Mouse (Mus musculus) gastrocnemius, adult 2 months (tissue): ENCODE data around the gene Eif3m. TPM values are rescaled to one million over a fixed set of nuclear protein-coding genes. Genes with fewer than 3 reads are reported as not detected.
"Not testable (repeated sequence)": the region's sequence is repeated elsewhere in the genome, so short reads cannot be mapped to it uniquely, and the experiment has no call there.

Experiments used
- DNase-seq: peaks from one replicate; pipeline ENCODE4 v3.0.0; 2022
- H3K27ac ChIP-seq: fragments of 200-600 bp; 2 replicates; pipeline ENCODE4 v1.8.1; 2022; ENCODE audit warnings: mild to moderate bottlenecking
- H3K4me3 ChIP-seq: fragments of 200-600 bp; 2 replicates; pipeline ENCODE4 v1.8.1; 2022; ENCODE audit warnings: mild to moderate bottlenecking, moderate library complexity
- CTCF ChIP-seq: fragments of 200-600 bp; IDR thresholded peaks from 2 replicates; pipeline ENCODE4 v1.8.1; 2022; ENCODE audit warnings: antibody characterized with exemption, mild to moderate bottlenecking, moderate library complexity
- intact Hi-C: fragments of 180-260 bp; cut with DNase I; formaldehyde crosslinking; loops from one replicate; pipeline ENCODE4 v1.15.1; 2025
- total RNA-seq, 2 experiments: library from RNA; stranded (reverse); gene quantifications; 2 replicates each; pipeline ENCODE4 v1.2.3; 2021

Eif3m gene
- total RNA-seq, 2 experiments from 2014 or later: 90.6 to 91.6 TPM

- no peak for TF ChIP-seq CTCF
- no peak overlapping the region for H3K27ac ChIP-seq
- no peak overlapping the region for H3K4me3 ChIP-seq
- intact Hi-C loops: no loop called here
- DNase-seq: no peak
Observed at GRCm38 (mm10) chr2:105028806-105029205, 11.9 kb upstream of the Eif3m start.

GRCm38 (mm10) chr2:105026950-105027695, 10.2 kb upstream of the Eif3m start:
- no peak overlapping the region for H3K4me3 ChIP-seq
- intact Hi-C loops: no loop called here
- H3K27ac ChIP-seq: no peak overlapping the region
- no peak for DNase-seq
- no peak for TF ChIP-seq CTCF

DNA sequence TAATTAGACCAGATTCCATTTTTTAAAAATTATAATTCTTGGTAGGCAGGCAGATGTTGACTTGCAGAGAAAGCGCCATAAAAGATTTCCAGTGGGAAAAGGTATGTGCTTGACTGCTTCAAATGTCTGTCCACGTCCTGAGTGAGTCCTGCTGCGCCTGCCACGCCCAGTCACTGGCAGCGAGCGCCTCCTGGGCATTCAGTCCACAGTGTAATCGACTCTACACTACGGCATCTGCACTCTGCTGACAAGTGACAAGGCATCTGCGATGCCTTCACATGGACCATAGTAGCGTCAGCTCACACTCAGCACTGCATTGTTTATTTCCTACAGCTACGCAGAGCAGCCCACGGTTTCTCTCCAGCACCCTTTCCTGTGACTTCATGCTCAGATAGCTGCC, 8.7 kb upstream of the Eif3m start:
- H3K27ac ChIP-seq, DNase-seq, H3K4me3 ChIP-seq, intact Hi-C loops: not testable (repeated sequence)

GRCm38 (mm10) chr2:105023815-105024214, 6.9 kb upstream of the Eif3m start:
- Histone ChIP-seq H3K4me3 (no peak overlapping the region), H3K27ac (no peak overlapping the region)
- intact Hi-C loops: no loop called here
- no peak for TF ChIP-seq CTCF
- DNase-seq: no peak

DNA sequence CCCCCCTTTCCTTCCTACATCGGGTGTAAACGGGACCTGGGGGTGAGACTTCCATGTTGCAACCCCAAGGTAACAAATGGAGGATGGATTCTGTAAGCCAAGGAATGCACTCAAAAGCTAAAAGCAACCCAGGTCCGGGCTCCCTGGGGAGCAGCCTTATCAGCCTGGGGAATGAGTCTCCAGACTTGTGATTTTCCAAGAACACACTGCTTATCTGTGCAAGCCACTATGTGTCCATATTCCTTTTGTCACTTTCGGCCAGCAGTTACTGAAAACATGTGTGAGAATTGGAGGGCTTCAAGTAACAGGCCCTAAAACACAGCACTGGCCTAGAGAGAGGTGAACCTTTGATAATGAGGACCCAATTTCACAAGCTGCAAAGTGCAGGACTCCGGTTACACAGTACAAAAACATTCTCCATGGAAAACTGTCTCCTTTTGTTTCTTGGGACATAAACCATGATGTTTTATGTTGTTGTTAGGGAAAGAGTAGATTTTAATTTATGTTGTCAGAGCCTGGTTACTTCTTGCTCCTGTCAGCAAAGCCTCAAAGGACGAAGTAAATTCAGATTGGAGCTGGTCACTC, 6.2 kb upstream of the Eif3m start:
- DNase-seq: no peak
- Histone ChIP-seq H3K27ac (no peak overlapping the region), H3K4me3 (no peak overlapping the region)
- TF ChIP-seq CTCF: no peak
- intact Hi-C loops: no loop called here

GRCm38 (mm10) chr2:105021836-105022235, 5.0 kb upstream of the Eif3m start:
- no peak overlapping the region for H3K27ac ChIP-seq
- intact Hi-C loops: no loop called here
- no peak overlapping the region for H3K4me3 ChIP-seq
- no peak for TF ChIP-seq CTCF
- DNase-seq: no peak

DNA sequence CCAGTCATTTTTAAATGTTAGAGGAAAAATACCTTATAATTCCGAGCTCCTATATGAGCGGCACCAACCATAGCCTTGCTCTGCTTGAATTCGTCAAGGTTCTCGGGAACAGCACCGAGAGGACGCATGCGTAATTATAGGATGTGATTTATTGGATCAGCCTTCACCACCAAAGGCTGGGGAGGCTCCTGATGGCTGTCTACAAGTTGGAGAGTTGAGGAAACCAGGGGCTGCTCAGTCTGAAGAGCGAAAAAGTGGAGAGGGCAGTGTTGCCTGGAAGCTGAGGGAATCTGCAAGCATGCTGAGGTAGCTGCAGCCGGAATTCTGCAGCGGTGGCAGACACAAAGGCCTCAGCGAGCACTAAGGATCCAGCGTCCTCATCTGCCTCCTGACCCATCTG, 4.4 kb upstream of the Eif3m start:
- TF ChIP-seq CTCF: no peak
- Histone ChIP-seq H3K4me3 (no peak overlapping the region), H3K27ac (no peak overlapping the region)
- intact Hi-C loops: no loop called here
- no peak for DNase-seq

DNA sequence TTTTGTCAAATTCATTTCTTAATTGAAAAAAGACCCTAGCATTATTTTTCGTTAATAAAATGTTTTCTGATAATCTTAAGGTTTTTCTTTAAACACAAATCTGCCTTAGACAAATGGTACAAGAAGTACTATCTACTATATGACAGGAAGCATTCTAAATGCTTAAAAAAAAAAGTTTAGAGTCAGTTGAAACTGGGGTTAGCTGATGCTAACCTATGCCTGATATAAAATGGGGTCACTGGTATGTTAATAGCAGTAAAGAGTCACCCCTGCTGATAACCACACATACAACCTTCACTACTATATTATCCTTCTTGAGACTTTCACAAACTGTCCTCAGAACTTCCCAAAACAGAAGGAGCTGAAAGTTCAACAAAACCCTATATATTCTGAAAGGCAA, 2.6 kb upstream of the Eif3m start:
- TF ChIP-seq CTCF: no peak
- intact Hi-C loops: loop anchor here (10.0 kb wide), 1 partner anchor 985 kb away; the partner anchor contains the start of gene Dnajc24
- H3K27ac ChIP-seq: no peak overlapping the region
- DNase-seq: no peak
- H3K4me3 ChIP-seq: no peak overlapping the region

GRCm38 (mm10) chr2:105017802-105018201, 922 bp upstream of the Eif3m start:
- Histone ChIP-seq H3K27ac (no peak overlapping the region), H3K4me3 (peak overlapping the region; percentile 100)
- intact Hi-C loops: loop anchor here (10.0 kb wide), 1 partner anchor 987 kb away; the partner anchor contains the start of gene Dnajc24
- DNase-seq: no peak
- TF ChIP-seq CTCF: no peak

DNA sequence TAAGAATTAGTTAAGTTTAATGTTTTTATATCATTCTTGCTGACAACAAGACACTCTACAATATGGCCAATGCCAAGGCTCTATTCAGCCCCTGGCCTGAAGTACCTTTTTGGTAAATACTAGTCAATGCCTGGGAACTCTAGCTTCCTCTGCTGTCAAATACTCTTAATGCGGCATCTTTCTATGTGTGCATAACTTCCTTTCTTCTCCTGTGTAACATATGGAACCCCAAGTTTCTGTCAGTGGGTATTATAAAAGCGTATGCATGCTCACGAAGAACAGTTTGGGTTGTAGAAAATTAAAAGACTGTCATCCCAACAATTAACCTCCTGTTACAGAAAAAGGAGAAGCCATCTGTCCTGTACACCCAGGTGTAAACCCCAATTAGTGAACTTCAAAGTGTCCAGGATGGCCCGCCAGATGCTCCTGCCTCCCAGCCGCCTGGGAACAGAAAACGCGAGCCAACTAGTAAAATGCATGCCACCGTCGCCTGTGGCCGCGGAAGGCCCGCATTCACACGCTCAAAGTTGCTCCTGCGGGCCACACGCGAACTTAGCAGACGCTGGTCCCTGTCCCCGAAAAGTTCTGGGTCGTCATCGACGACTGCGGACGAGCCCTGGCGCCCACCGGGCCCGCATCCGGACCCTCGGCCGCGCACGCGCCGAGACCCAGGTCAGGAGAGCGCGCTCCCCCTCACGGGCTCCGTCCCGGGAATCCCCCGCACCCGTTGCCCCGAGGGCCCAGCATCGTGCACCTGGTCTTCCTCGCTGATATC, 501 bp downstream of the Eif3m start:
- TF ChIP-seq CTCF: no peak
- Histone ChIP-seq H3K27ac (peak overlapping the region; percentile 95), H3K4me3 (peak overlapping the region; percentile 100)
- intact Hi-C loops: loop anchor here (10.0 kb wide), 1 partner anchor 988 kb away; the partner anchor contains the start of gene Dnajc24
- no peak for DNase-seq

DNA sequence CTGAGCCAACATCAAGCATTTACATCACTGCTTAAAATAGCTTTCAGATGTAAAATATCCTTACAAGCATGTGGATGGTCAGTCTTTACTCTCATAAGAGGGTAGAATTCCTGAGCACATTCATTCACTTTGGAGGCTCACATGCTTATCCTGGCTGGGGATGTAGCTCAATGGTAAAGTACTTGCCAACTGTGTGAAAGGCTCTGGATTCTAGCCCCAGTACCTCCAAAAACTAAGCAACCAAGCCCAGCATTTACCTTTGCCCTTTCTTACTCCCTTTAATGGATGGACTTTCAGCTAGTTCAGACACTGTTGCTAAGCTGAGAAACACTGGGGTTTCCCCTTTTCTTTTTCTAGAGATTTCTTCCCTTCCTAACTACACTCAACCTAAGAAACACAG, 9.6 kb downstream of the Eif3m start:
- peak overlapping the region; percentile 65; the same call in 1 of the 2 replicates for H3K27ac ChIP-seq
- TF ChIP-seq CTCF: no peak
- intact Hi-C loops: no loop called here
- H3K4me3 ChIP-seq: no peak overlapping the region
- no peak for DNase-seq

- no peak overlapping the region for H3K27ac ChIP-seq
- H3K4me3 ChIP-seq: no peak overlapping the region
- DNase-seq: no peak
- intact Hi-C loops: no loop called here
- TF ChIP-seq CTCF: no peak
Observed at GRCm38 (mm10) chr2:104996201-104996600, 20.7 kb downstream of the Eif3m start.

- intact Hi-C loops: no loop called here
- no peak for DNase-seq
- Histone ChIP-seq H3K4me3 (no peak overlapping the region), H3K27ac (no peak overlapping the region)
- no peak for TF ChIP-seq CTCF
Observed at GRCm38 (mm10) chr2:104994436-104994835, 22.4 kb downstream of the Eif3m start.
